Mouse (Mus musculus) erythroblast, adult 5-6 weeks (primary cell): Measurements from ENCODE around the gene Nectin2. TPM values are rescaled to one million over a fixed set of nuclear protein-coding genes. Genes with fewer than 3 reads are reported as not detected.

Experiments used
- ATAC-seq: replicated peaks from 2 replicates; pipeline ENCODE4 v1.8.0; 2016; ENCODE audit warnings: moderate number of reproducible peaks, mild to moderate bottlenecking, moderate TSS enrichment, inconsistent platforms; ENCODE audit not compliant: poor library complexity, low FRiP score, severe bottlenecking
- total RNA-seq, 2 experiments: library from RNA; stranded (forward) in 1 of 2; stranded (reverse) in 1 of 2; fragments of 150-400 nt in 1 of 2; fragments of 200-764, 138-1000 nt in 1 of 2; gene quantifications; 2 replicates each; pipeline versions ENCODE4 v1.2.3 to v1.2.4; 2015 to 2017; ENCODE audit warnings: low replicate concordance in 2 of 2

Gene Nectin2
- total RNA-seq, 2 experiments from 2014 or later: 1.0 TPM; not detected in 1

- no peak for ATAC-seq
Measured at GRCm38 (mm10) chr7:19673083-19673699, 77.1 kb downstream of the Nectin2 start.

- ATAC-seq: no peak
Measured at GRCm38 (mm10) chr7:19671511-19671910, 78.8 kb downstream of the Nectin2 start.

DNA sequence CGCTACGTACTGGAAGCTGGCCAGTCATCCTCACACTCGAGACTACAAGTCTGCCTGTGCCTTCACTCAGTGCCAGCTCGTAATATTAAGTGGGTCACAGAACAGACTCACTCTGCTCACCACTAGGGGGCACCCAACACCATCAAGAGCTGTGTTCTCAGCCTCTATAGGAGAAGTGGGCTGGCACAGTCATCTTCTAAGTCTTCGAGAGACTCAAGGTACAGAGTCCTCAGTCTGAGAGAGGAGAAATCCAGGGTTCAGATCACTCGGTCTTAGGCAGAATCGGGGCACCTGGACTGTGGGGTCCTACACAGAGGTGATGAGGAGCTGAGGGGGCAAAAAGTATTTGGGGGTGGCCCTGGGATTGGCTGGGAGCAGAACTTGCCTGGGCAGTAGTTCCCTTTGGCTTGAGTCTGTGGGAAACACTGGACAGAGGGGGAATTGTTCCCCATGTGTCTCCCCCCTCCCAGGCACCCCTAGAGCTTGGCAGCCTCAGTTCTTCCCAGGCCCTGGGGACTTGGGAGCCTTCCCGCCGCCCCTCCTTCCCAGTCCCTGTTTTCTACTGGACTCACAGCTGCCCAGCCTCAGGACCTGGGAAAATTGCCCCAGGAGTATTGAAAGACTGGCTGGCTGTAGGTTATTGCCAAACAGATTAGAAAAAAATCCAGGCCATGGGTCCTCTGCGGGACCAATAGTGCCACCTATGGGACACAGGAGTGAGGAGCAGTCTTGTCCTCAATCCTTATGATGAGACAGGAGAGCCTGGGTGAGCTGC, 81.1 kb downstream of the Nectin2 start:
- ATAC-seq: peak; percentile 56

DNA sequence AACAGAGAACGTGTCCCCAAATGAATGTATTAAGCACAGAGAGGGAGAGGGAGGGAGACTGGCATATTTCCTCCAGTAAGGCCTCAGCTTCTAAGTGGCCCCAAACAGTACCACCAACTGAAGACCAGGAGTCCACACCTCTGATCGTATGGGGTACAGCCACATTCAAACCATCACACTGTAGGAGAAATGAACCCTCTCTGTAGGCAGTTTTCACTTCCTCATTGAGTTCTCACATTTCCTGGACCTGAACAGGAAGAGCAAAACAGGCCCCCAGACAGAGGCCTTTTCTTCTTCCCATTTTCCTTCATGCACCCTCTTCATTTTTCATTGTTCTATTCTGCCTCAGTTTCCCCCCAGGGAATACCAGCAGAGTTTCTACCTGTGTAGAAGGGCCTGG, 82.8 kb downstream of the Nectin2 start:
- ATAC-seq: no peak

DNA sequence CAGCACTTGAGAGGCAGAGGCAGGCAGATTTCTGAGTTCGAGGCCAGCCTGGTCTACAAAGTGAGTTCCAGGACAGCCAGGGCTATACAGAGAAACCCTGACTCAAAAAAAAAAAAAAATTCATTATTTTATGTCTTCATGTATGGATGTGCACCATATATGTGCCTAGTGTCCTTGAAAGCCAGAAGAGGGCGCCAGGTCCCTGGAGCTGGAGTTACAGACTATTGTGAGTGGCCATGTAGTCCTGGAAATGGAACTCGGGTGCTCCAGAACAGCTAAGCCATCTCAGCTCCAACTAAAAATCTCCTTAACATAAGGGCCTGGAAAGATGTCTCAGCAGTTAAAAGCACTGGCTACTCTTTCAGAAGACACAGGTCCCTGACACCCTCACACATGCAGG, 83.5 kb downstream of the Nectin2 start:
- no peak for ATAC-seq

Other genes with a start within 250 kb of the Nectin2 start
- 3.5 and 4.2 TPM in 2 replicates for gene Bloc1s3, start 242.1 kb downstream of the Nectin2 start, total RNA-seq (2015; ENCODE audit: low replicate concordance)
- 0.84 and 1.5 TPM in 2 replicates for gene Bloc1s3, start 242.1 kb downstream of the Nectin2 start, total RNA-seq (2017; ENCODE audit: low replicate concordance)
- gene Trappc6a, start 242.1 kb downstream of the Nectin2 start, total RNA-seq (2015; ENCODE audit: low replicate concordance): 17.9 and 18.8 TPM in 2 replicates
- 2.7 and 7.8 TPM in 2 replicates for gene Trappc6a, start 242.1 kb downstream of the Nectin2 start, total RNA-seq (2017; ENCODE audit: low replicate concordance)
- gene Nkpd1, start 232.6 kb downstream of the Nectin2 start, total RNA-seq (2015; ENCODE audit: low replicate concordance): not detected in 2 replicates
- not detected in 2 replicates for gene Nkpd1, start 232.6 kb downstream of the Nectin2 start, total RNA-seq (2017; ENCODE audit: low replicate concordance)
- gene Ppp1r37, start 187.4 kb downstream of the Nectin2 start, total RNA-seq (2015; ENCODE audit: low replicate concordance): 12.5 and 13.3 TPM in 2 replicates
- 22.9 and 37.9 TPM in 2 replicates for gene Ppp1r37, start 187.4 kb downstream of the Nectin2 start, total RNA-seq (2017; ENCODE audit: low replicate concordance)
- gene Zfp296, start 173.2 kb downstream of the Nectin2 start, total RNA-seq (2015; ENCODE audit: low replicate concordance): not detected in 2 replicates
- gene Zfp296, start 173.2 kb downstream of the Nectin2 start, total RNA-seq (2017; ENCODE audit: low replicate concordance): 0.84 TPM in 1 of 2 replicates, not detected in the other
- 32.0 and 46.7 TPM in 2 replicates for gene Gemin7, start 172.9 kb downstream of the Nectin2 start, total RNA-seq (2015; ENCODE audit: low replicate concordance)
- gene Gemin7, start 172.9 kb downstream of the Nectin2 start, total RNA-seq (2017; ENCODE audit: low replicate concordance): 10.2 and 13.5 TPM in 2 replicates
- gene Clasrp, start 146.0 kb downstream of the Nectin2 start, total RNA-seq (2015; ENCODE audit: low replicate concordance): 0.96 and 2.3 TPM in 2 replicates
- 14.9 and 21.9 TPM in 2 replicates for gene Clasrp, start 146.0 kb downstream of the Nectin2 start, total RNA-seq (2017; ENCODE audit: low replicate concordance)
- 1.5 TPM in 1 of 2 replicates, not detected in the other for gene Relb, start 121.0 kb downstream of the Nectin2 start, total RNA-seq (2015; ENCODE audit: low replicate concordance)
- 0.68 and 2.2 TPM in 2 replicates for gene Relb, start 121.0 kb downstream of the Nectin2 start, total RNA-seq (2017; ENCODE audit: low replicate concordance)
- 10.0 and 23.2 TPM in 2 replicates for gene Clptm1, start 85.5 kb downstream of the Nectin2 start, total RNA-seq (2015; ENCODE audit: low replicate concordance)
- gene Clptm1, start 85.5 kb downstream of the Nectin2 start, total RNA-seq (2017; ENCODE audit: low replicate concordance): 12.0 and 15.7 TPM in 2 replicates
- 10.4 and 16.1 TPM in 2 replicates for gene Apoc2, start 72.5 kb downstream of the Nectin2 start, total RNA-seq (2015; ENCODE audit: low replicate concordance)
- gene Apoc2, start 72.5 kb downstream of the Nectin2 start, total RNA-seq (2017; ENCODE audit: low replicate concordance): 4.7 and 8.3 TPM in 2 replicates
- not detected in 2 replicates for gene Gm44805, start 69.1 kb downstream of the Nectin2 start, total RNA-seq (2015; ENCODE audit: low replicate concordance)
- not detected in 2 replicates for gene Gm44805, start 69.1 kb downstream of the Nectin2 start, total RNA-seq (2017; ENCODE audit: low replicate concordance)
- not detected in 2 replicates for gene Apoc4, start 69.0 kb downstream of the Nectin2 start, total RNA-seq (2015; ENCODE audit: low replicate concordance)
- not detected in 2 replicates for gene Apoc4, start 69.0 kb downstream of the Nectin2 start, total RNA-seq (2017; ENCODE audit: low replicate concordance)
- gene Apoc1, start 57.8 kb downstream of the Nectin2 start, total RNA-seq (2015; ENCODE audit: low replicate concordance): 5.8 TPM in 1 of 2 replicates, not detected in the other
- gene Apoc1, start 57.8 kb downstream of the Nectin2 start, total RNA-seq (2017; ENCODE audit: low replicate concordance): 3.6 TPM in 1 of 2 replicates, not detected in the other
- gene Apoe, start 51.3 kb downstream of the Nectin2 start, total RNA-seq (2015; ENCODE audit: low replicate concordance): 53.0 and 57.3 TPM in 2 replicates
- 220 and 224 TPM in 2 replicates for gene Apoe, start 51.3 kb downstream of the Nectin2 start, total RNA-seq (2017; ENCODE audit: low replicate concordance)
- gene Tomm40, start 35.0 kb downstream of the Nectin2 start, total RNA-seq (2015; ENCODE audit: low replicate concordance): 6.5 and 8.2 TPM in 2 replicates
- gene Tomm40, start 35.0 kb downstream of the Nectin2 start, total RNA-seq (2017; ENCODE audit: low replicate concordance): 3.4 and 9.6 TPM in 2 replicates
- gene Bcam, start 20.5 kb upstream of the Nectin2 start, total RNA-seq (2015; ENCODE audit: low replicate concordance): not detected in 2 replicates
- not detected in 2 replicates for gene Bcam, start 20.5 kb upstream of the Nectin2 start, total RNA-seq (2017; ENCODE audit: low replicate concordance)
- not detected in 2 replicates for gene Cblc, start 46.3 kb upstream of the Nectin2 start, total RNA-seq (2015; ENCODE audit: low replicate concordance)
- not detected in 2 replicates for gene Cblc, start 46.3 kb upstream of the Nectin2 start, total RNA-seq (2017; ENCODE audit: low replicate concordance)
- gene Bcl3, start 72.3 kb upstream of the Nectin2 start, total RNA-seq (2015; ENCODE audit: low replicate concordance): 14.8 TPM in 1 of 2 replicates, not detected in the other
- gene Bcl3, start 72.3 kb upstream of the Nectin2 start, total RNA-seq (2017; ENCODE audit: low replicate concordance): 0.84 and 1.5 TPM in 2 replicates
- gene Gm19345, start 101.5 kb upstream of the Nectin2 start, total RNA-seq (2015; ENCODE audit: low replicate concordance): not detected in 2 replicates
- not detected in 2 replicates for gene Gm19345, start 101.5 kb upstream of the Nectin2 start, total RNA-seq (2017; ENCODE audit: low replicate concordance)
- 0.38 TPM in 1 of 2 replicates, not detected in the other for gene Ceacam16, start 110.8 kb upstream of the Nectin2 start, total RNA-seq (2015; ENCODE audit: low replicate concordance)
- not detected in 2 replicates for gene Ceacam16, start 110.8 kb upstream of the Nectin2 start, total RNA-seq (2017; ENCODE audit: low replicate concordance)
- gene Ceacam19, start 137.5 kb upstream of the Nectin2 start, total RNA-seq (2015; ENCODE audit: low replicate concordance): not detected in 2 replicates
- 0.28 TPM in 1 of 2 replicates, not detected in the other for gene Ceacam19, start 137.5 kb upstream of the Nectin2 start, total RNA-seq (2017; ENCODE audit: low replicate concordance)
- gene Pvr, start 170.7 kb upstream of the Nectin2 start, total RNA-seq (2015; ENCODE audit: low replicate concordance): 0.42 TPM in 1 of 2 replicates, not detected in the other
- gene Pvr, start 170.7 kb upstream of the Nectin2 start, total RNA-seq (2017; ENCODE audit: low replicate concordance): 1.9 TPM in 1 of 2 replicates, not detected in the other
- not detected in 2 replicates for gene Igsf23, start 200.3 kb upstream of the Nectin2 start, total RNA-seq (2015; ENCODE audit: low replicate concordance)
- gene Igsf23, start 200.3 kb upstream of the Nectin2 start, total RNA-seq (2017; ENCODE audit: low replicate concordance): not detected in 2 replicates
- not detected in 2 replicates for gene Ceacam20, start 214.9 kb upstream of the Nectin2 start, total RNA-seq (2015; ENCODE audit: low replicate concordance)
- gene Ceacam20, start 214.9 kb upstream of the Nectin2 start, total RNA-seq (2017; ENCODE audit: low replicate concordance): not detected in 2 replicates
- not detected in 2 replicates for gene Nlrp9b, start 241.0 kb upstream of the Nectin2 start, total RNA-seq (2015; ENCODE audit: low replicate concordance)
- not detected in 2 replicates for gene Nlrp9b, start 241.0 kb upstream of the Nectin2 start, total RNA-seq (2017; ENCODE audit: low replicate concordance)